Mouse (Mus musculus): Measurements from ENCODE around the gene Cd24a. TPM values are rescaled to one million over a fixed set of nuclear protein-coding genes. Genes with fewer than 3 reads are reported as not detected.

Gene Cd24a
- 1.9 and 2.6 TPM in 2 replicates for polyA plus RNA-seq (2012; ENCODE audit: insufficient read depth, insufficient read length, missing spikeins)

GRCm38 (mm10) chr10:43577997-43578331 lies at the start of gene Cd24a:
Gene Cd24a, plus strand, starts transcription at chr10:43578284.
- peak within 1 kb of the TSS; percentile 60 for H3K4me3 ChIP-seq (ENCODE audit: insufficient read depth, low read length)
- no peak within 1 kb of the TSS for H3K27ac ChIP-seq (ENCODE audit: insufficient read depth, low read depth, low read length)
- TF ChIP-seq POLR2A (IDR thresholded peaks at IDR 0.05; ENCODE audit: borderline replicate concordance, low read depth, low read length): no peak
- no peak for TF ChIP-seq CTCF (IDR thresholded peaks at IDR 0.05; ENCODE audit: low read depth, low read length)
- H3K4me1 ChIP-seq (ENCODE audit: control insufficient read depth, insufficient read depth, low read length): no peaks in the 10 kb centered on the region

GRCm38 (mm10) chr10:43534382-43534781 lies 43.7 kb upstream of the Cd24a start:
- H3K4me3 ChIP-seq (ENCODE audit: insufficient read depth, low read length): no peak overlapping the region
- H3K27ac ChIP-seq (ENCODE audit: insufficient read depth, low read depth, low read length): no peak overlapping the region
- H3K4me1 ChIP-seq (ENCODE audit: control insufficient read depth, insufficient read depth, low read length): peaks cover 4% of the 10 kb centered on the region
- TF ChIP-seq CTCF (IDR thresholded peaks at IDR 0.05; ENCODE audit: low read depth, low read length) (no peak), POLR2A (IDR thresholded peaks at IDR 0.05; ENCODE audit: borderline replicate concordance, low read depth, low read length) (no peak)

DNA sequence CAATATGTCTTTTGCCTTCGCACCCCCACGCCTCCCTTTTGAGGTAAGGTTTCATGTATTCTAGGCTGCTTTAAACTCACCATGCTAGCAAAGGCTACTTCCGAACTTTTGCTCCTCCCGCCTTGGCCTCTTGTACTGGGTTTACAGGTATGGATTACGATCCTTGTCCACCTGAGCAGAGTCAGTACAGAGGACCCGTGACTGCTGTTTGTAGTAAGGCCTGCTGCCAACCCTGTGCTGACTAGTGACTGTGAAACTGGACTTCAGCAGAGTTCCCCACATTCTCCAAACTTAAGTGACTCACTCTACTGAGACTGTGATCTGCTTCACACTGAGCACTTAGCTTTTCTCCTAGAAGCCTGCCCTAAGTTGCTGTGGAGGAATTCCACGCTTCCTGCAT lies 40.4 kb upstream of the Cd24a start:
- Histone ChIP-seq H3K4me1 (ENCODE audit: control insufficient read depth, insufficient read depth, low read length) (peaks cover 9% of the 10 kb centered on the region), H3K27ac (ENCODE audit: insufficient read depth, low read depth, low read length) (no peak overlapping the region), H3K4me3 (ENCODE audit: insufficient read depth, low read length) (no peak overlapping the region)
- TF ChIP-seq POLR2A (IDR thresholded peaks at IDR 0.05; ENCODE audit: borderline replicate concordance, low read depth, low read length): no peak
- no peak for TF ChIP-seq CTCF (IDR thresholded peaks at IDR 0.05; ENCODE audit: low read depth, low read length)

DNA sequence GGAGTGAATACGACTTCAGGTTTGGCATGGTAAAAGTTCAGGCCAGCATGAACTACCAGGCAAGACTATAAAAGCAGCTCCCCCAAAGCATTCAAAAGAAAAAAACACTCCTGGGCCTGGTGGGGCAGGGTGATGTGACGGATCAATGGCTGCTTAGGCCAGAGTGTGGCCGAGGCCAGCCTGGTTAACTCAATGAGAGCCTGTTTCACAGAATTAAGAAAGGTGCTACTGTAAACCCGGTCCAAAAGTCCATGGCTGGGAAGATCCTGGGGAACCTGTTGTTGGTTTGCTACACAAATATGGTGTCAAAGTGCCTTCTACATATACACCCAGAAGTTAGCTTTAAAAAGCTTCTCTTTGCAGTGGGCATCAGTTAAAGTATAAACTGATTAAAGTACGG lies 39.3 kb upstream of the Cd24a start:
- TF ChIP-seq CTCF (IDR thresholded peaks at IDR 0.05; ENCODE audit: low read depth, low read length) (no peak), POLR2A (IDR thresholded peaks at IDR 0.05; ENCODE audit: borderline replicate concordance, low read depth, low read length) (no peak)
- no peak overlapping the region for H3K4me3 ChIP-seq (ENCODE audit: insufficient read depth, low read length)
- no peak overlapping the region for H3K27ac ChIP-seq (ENCODE audit: insufficient read depth, low read depth, low read length)
- peaks cover 9% of the 10 kb centered on the region for H3K4me1 ChIP-seq (ENCODE audit: control insufficient read depth, insufficient read depth, low read length)

DNA sequence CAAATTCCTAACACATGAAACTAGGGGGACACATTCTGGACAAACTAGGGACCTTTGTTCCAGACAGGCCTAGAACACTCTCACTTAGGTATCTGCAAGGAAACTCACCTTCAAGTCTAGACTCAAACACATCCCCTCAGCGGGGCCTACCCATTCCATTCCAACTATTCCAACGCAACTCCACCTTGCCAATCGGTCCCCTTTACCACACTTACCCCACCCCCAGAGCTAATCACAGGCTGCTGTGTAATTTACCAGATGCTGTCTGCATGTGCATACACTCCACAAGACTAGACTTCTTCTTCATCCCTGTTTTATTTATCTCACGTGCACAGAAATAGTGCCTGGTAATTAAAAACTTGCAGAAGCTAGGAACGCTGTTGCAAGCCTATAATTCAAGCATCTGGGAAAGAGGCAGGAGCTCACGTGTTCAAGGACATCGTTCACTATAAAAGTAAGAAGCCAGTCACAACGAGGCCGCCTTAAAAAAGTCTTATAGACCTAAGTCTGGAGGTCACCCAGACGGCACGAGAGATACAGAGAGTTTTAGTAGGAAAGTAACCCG lies 38.3 kb upstream of the Cd24a start:
- TF ChIP-seq CTCF (IDR thresholded peaks at IDR 0.05; ENCODE audit: low read depth, low read length) (no peak), POLR2A (IDR thresholded peaks at IDR 0.05; ENCODE audit: borderline replicate concordance, low read depth, low read length) (no peak)
- H3K27ac ChIP-seq (ENCODE audit: insufficient read depth, low read depth, low read length): no peak overlapping the region
- peaks cover 9% of the 10 kb centered on the region for H3K4me1 ChIP-seq (ENCODE audit: control insufficient read depth, insufficient read depth, low read length)
- H3K4me3 ChIP-seq (ENCODE audit: insufficient read depth, low read length): peak overlapping the region; percentile 90

DNA sequence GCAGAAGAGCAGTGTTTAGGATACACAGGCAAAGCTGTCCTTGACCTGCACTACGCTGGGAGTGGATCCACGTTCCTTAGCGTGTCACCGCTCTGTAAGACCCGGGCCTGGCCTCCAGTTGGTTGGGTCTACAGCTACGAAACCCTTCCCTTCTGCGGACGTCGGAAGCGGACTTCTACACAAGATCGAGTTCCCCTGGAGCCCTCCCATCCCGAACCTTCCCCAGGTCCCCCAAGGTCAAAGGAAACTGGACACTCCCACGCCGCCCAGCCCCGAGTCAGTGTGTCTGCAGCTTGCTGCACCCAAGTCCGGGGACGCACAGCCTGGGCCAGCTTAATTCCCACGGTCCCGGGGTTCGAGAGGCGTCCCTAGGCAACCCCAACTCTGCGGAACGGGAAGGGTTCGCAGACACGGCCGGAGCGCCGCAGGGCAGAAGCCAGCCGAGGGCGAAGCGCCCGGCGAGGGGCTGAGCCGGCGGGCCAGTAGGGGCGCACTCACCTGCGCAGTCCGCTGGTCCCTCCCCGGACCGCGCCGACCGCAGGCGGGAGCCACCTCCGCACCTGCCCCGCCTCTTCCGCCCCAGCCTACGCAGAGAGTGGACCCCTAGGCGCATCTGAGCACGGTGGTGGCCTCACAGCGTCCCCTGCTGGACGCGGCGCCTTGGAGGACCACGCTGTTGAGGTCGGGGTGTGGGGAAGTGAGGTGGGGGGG lies 37.5 kb upstream of the Cd24a start, which contains the start of gene 1700021F05Rik:
Gene 1700021F05Rik (minus strand): TSS at position 553 of the 711 bp plus-strand sequence.
- peak within 1 kb of the TSS; percentile 40 for H3K27ac ChIP-seq (ENCODE audit: insufficient read depth, low read depth, low read length)
- peak within 1 kb of the TSS; percentile 90 for H3K4me3 ChIP-seq (ENCODE audit: insufficient read depth, low read length)
- peaks cover 9% of the 10 kb centered on the region for H3K4me1 ChIP-seq (ENCODE audit: control insufficient read depth, insufficient read depth, low read length)
- peak; percentile 20; the same call in 1 of the 2 replicates for TF ChIP-seq POLR2A (IDR thresholded peaks at IDR 0.05; ENCODE audit: borderline replicate concordance, low read depth, low read length)
- peak; percentile 31; the same call in 1 of the 2 replicates for TF ChIP-seq CTCF (IDR thresholded peaks at IDR 0.05; ENCODE audit: low read depth, low read length)

GRCm38 (mm10) chr10:43541153-43541544 lies 36.9 kb upstream of the Cd24a start:
- H3K4me1 ChIP-seq (ENCODE audit: control insufficient read depth, insufficient read depth, low read length): peaks cover 9% of the 10 kb centered on the region
- no peak for TF ChIP-seq POLR2A (IDR thresholded peaks at IDR 0.05; ENCODE audit: borderline replicate concordance, low read depth, low read length)
- no peak for TF ChIP-seq CTCF (IDR thresholded peaks at IDR 0.05; ENCODE audit: low read depth, low read length)
- no peak overlapping the region for H3K4me3 ChIP-seq (ENCODE audit: insufficient read depth, low read length)
- no peak overlapping the region for H3K27ac ChIP-seq (ENCODE audit: insufficient read depth, low read depth, low read length)

DNA sequence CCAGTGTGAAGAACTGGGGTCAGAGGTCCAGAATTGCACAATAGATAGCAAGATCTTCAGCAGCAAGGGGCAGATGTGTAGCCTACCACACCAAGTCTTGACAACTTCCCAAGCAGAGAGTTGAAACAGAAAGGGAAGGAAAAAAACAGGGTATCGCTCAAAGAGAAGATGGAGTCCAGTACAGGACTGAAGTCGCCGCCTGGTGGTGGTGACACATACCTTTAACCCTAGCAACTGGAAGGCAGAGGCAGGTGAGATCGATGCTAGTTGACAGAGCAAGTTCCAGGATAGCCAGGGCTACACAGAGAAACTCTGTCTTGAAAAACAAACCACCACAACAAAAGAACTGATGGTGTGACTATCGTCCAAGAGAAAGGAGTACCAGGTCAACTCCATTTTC lies 28.7 kb upstream of the Cd24a start:
- H3K4me3 ChIP-seq (ENCODE audit: insufficient read depth, low read length): no peak overlapping the region
- no peak for TF ChIP-seq POLR2A (IDR thresholded peaks at IDR 0.05; ENCODE audit: borderline replicate concordance, low read depth, low read length)
- no peak for TF ChIP-seq CTCF (IDR thresholded peaks at IDR 0.05; ENCODE audit: low read depth, low read length)
- no peaks in the 10 kb centered on the region for H3K4me1 ChIP-seq (ENCODE audit: control insufficient read depth, insufficient read depth, low read length)
- H3K27ac ChIP-seq (ENCODE audit: insufficient read depth, low read depth, low read length): no peak overlapping the region

GRCm38 (mm10) chr10:43550923-43551322 lies 27.2 kb upstream of the Cd24a start:
- H3K4me1 ChIP-seq (ENCODE audit: control insufficient read depth, insufficient read depth, low read length): no peaks in the 10 kb centered on the region
- H3K4me3 ChIP-seq (ENCODE audit: insufficient read depth, low read length): no peak overlapping the region
- H3K27ac ChIP-seq (ENCODE audit: insufficient read depth, low read depth, low read length): no peak overlapping the region
- TF ChIP-seq POLR2A (IDR thresholded peaks at IDR 0.05; ENCODE audit: borderline replicate concordance, low read depth, low read length) (no peak), CTCF (IDR thresholded peaks at IDR 0.05; ENCODE audit: low read depth, low read length) (no peak)

DNA sequence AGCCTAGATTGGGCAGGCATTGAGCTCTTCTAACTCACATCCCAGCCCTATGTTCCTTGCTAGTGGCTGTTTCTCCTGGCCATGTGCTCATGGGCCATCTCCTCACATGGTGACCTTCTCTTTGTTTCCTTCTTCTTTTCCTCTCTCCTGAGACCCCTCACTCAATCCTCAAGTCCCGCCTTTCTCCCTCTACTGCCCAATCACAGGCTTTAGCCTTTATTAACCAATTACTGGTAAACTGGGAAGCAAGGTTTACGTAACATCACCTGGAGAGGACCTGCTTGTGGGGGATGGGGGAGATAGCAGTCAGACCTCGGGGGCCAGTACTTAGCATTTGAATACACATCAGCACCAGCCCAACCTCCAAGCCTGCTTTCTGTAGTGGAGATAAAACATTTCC lies 26.7 kb upstream of the Cd24a start:
- TF ChIP-seq CTCF (IDR thresholded peaks at IDR 0.05; ENCODE audit: low read depth, low read length): no peak
- TF ChIP-seq POLR2A (IDR thresholded peaks at IDR 0.05; ENCODE audit: borderline replicate concordance, low read depth, low read length): no peak
- Histone ChIP-seq H3K27ac (ENCODE audit: insufficient read depth, low read depth, low read length) (no peak overlapping the region), H3K4me1 (ENCODE audit: control insufficient read depth, insufficient read depth, low read length) (no peaks in the 10 kb centered on the region), H3K4me3 (ENCODE audit: insufficient read depth, low read length) (no peak overlapping the region)

Data from bone marrow macrophage, adult 2 months (primary cell).